Mouse (Mus musculus) liver, embryonic 16.5 days (tissue): Measurements from ENCODE around the gene Gm6760. TPM values are rescaled to one million over a fixed set of nuclear protein-coding genes. Genes with fewer than 3 reads are reported as not detected.

Experiments
- ATAC-seq: fragments of 200-750 bp; cut with Nextera tagmentation; 2 replicates; pipeline ENCODE4 v1.8.0; 2017; ENCODE audit warnings: low read depth, mild to moderate bottlenecking, moderate number of reproducible peaks, moderate library complexity
- H3K27ac ChIP-seq: fragments of 300-500 bp; sonication (generic); 2 replicates; pipeline ENCODE4 v1.5.1; 2014; ENCODE audit warnings: mild to moderate bottlenecking, low read length
- H3K27me3 ChIP-seq: fragments of 300-500 bp; sonication (generic); 2 replicates; pipeline ENCODE4 v1.6.1; 2014; ENCODE audit warnings: low read depth, low read length, mixed read lengths; ENCODE audit not compliant: control insufficient read depth, insufficient read depth
- H3K36me3 ChIP-seq: fragments of 300-500 bp; sonication (generic); 2 replicates; pipeline ENCODE4 v1.6.1; 2014; ENCODE audit warnings: mild to moderate bottlenecking; ENCODE audit not compliant: control insufficient read depth, insufficient read depth
- H3K4me1 ChIP-seq: fragments of 300-500 bp; sonication (generic); 2 replicates; pipeline ENCODE4 v1.6.1; 2014; ENCODE audit warnings: low read depth, low read length, mixed read lengths; ENCODE audit not compliant: control insufficient read depth
- H3K4me2 ChIP-seq: fragments of 300-500 bp; sonication (generic); 2 replicates; pipeline ENCODE4 v1.6.1; 2014; ENCODE audit warnings: low read depth, low read length, mixed read lengths
- H3K4me3 ChIP-seq: fragments of 300-500 bp; sonication (generic); 2 replicates; pipeline ENCODE4 v1.5.1; 2014; ENCODE audit warnings: low read depth, mild to moderate bottlenecking, low read length
- H3K9ac ChIP-seq: fragments of 300-500 bp; sonication (generic); 2 replicates; pipeline ENCODE4 v1.6.1; 2014; ENCODE audit warnings: low read depth, low read length
- H3K9me3 ChIP-seq: fragments of 300-500 bp; sonication (generic); replicated peaks from 2 replicates; pipeline ENCODE4 v1.6.1; 2016; ENCODE audit warnings: low read length; ENCODE audit not compliant: control insufficient read depth
- WGBS: fragments of 180-500 bp; shearing (Covaris S2); extraction: QIAGEN DNeasy Blood & Tissue Kit; methylation state at CpG from one replicate; pipeline ENCODE4 v1.1.7; 2014; ENCODE audit not compliant: insufficient replicate concordance; 5-methylcytosine and 5-hydroxymethylcytosine counted together
- polyA plus RNA-seq: library from polyadenylated mRNA; unstranded; fragments of >200 nt; fragmentation: Nextera tagmentation; extraction: Ambion mirVana; gene quantifications from 2 replicates; pipeline ENCODE4 v1.2.1, GENCODE M21; 2015

Gene Gm6760
- not detected in 2 replicates for polyA plus RNA-seq

DNA sequence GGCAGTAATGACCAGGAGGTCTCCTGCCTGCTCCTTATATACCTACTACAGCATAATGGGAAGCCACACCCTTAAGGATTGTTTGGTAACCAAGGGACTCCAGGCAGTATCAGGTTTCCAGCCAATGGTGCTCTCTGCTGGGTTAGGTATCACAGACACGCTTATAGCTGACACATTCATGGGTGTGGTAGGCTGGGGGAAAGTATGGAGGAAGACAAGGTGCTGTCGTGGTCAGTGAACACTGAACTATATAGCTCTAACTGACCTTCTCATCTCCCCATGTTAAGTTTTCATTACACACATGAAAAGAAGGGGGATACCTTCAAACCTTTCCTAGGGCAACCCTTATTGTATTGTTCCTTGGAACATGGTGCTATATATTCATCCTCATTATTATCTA is at the start of gene Gm6760:
TSS of gene Gm6760 (minus strand) at position 101 of the 400 bp plus-strand sequence.
- no peaks in the 10 kb centered on the region for H3K27me3 ChIP-seq
- H3K4me2 ChIP-seq = no peak within 1 kb of the TSS
- no peak within 1 kb of the TSS for H3K9ac ChIP-seq
- no peaks in the 10 kb centered on the region for H3K36me3 ChIP-seq
- no peaks in the 10 kb centered on the region for H3K9me3 ChIP-seq
- no peak within 1 kb of the TSS for H3K4me3 ChIP-seq
- 46% methylated on average over 2 of the region's 2 CpGs for WGBS
- no peak for ATAC-seq
- H3K27ac ChIP-seq = no peak within 1 kb of the TSS
- H3K4me1 ChIP-seq = no peaks in the 10 kb centered on the region

DNA sequence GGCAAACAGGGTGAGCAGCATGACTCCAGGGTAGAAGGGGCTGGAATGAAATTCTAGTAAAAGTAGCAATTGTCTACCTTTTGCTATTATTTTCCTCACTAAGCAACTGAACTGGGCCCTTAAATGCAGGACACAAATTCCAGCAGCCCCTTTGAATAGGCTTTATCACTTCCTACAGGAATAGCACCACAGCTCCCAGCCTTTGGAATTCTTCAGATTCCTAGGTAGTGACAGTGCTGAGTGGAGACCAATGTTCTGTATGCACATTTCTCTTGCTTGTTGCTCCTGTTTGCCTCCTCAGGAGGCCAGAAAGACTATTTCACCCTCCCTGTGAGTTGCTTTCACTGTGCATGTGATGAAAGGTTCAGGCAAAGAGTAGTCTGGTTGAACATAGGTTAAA is 29.2 kb upstream of the Gm6760 start:
- ATAC-seq = no peak
- Histone ChIP-seq H3K9me3 (no peaks in the 10 kb centered on the region), H3K9ac (no peak overlapping the region), H3K36me3 (no peaks in the 10 kb centered on the region), H3K4me3 (no peak overlapping the region), H3K4me2 (no peak overlapping the region), H3K27ac (no peak overlapping the region), H3K27me3 (no peaks in the 10 kb centered on the region), H3K4me1 (no peaks in the 10 kb centered on the region)

DNA sequence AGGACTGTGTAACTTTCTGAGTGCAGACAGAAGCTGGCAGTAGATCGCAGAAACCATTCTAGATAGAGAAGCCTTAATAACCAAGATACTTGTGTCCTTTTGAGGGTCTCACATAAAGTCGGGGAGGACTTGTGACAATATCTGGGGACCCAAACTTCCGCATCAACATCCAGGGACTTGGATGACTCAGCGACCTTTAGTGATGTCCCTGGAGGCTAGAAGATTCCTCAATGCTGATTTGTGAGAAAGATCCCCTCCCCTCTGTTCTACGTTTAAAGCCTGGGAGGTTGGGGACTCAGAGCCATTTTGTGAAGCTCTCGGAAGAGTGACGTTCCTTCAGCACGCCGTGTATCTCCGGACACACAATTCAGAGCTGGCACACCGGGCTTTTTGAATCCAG is 21.2 kb upstream of the Gm6760 start, which contains the start of gene 3830417A13Rik:
TSS of gene 3830417A13Rik (plus strand) at position 301 of the 400 bp plus-strand sequence.
- Histone ChIP-seq H3K9ac (no peak within 1 kb of the TSS), H3K9me3 (no peaks in the 10 kb centered on the region), H3K4me2 (no peak within 1 kb of the TSS), H3K36me3 (no peaks in the 10 kb centered on the region), H3K4me1 (no peaks in the 10 kb centered on the region), H3K27me3 (no peaks in the 10 kb centered on the region), H3K4me3 (no peak within 1 kb of the TSS), H3K27ac (no peak within 1 kb of the TSS)
- ATAC-seq = no peak
- WGBS = 72% methylated on average over 11 of the region's 11 CpGs

Other genes starting within 250 kb of the Gm6760 start
- gene 3830417A13Rik, start 21.4 kb upstream of the Gm6760 start, polyA plus RNA-seq = not detected in 2 replicates
- 0.06 and 0.09 TPM in 2 replicates for gene Slitrk4, start 124.8 kb upstream of the Gm6760 start, polyA plus RNA-seq